Mouse (Mus musculus): Measurements from ENCODE around the gene Npr1. TPM values are rescaled to one million over a fixed set of nuclear protein-coding genes. Genes with fewer than 3 reads are reported as not detected.
A peak's percentile ranks its signal among the peaks of the same experiment; 100 is the strongest.

The Npr1 gene
- polyA plus RNA-seq, 1 experiment: 13.6 TPM

DNA sequence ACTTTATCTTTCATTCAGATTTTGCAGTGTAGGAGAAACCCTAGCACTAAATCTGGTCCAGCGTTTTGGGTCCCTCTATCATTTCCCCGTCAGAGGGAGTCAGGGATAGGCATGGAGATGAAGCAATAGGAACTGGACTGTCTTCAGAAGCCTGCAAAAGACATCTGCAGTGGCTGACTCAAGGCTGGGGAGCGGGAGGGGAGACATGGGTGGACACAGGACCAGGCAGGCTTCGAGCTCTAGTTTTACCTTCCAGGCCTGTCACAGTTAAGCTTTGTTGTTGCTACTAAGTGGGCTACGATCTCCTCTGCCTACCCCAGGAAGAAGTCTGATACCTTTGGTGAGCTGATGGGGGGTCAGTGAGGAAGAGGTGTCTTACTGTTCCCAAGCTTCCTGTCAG lies 46.6 kb upstream of the Npr1 start:
- H3K27ac ChIP-seq (ENCODE audit: insufficient read depth, low read length): no peak overlapping the region
- no peaks in the 10 kb centered on the region for H3K9me3 ChIP-seq (replicated peaks; ENCODE audit: control insufficient read depth, insufficient read depth, low read length, poor library complexity, severe bottlenecking)
- H3K27me3 ChIP-seq (ENCODE audit: control insufficient read depth, insufficient read depth, low read length, poor library complexity, severe bottlenecking): no peaks in the 10 kb centered on the region
- H3K9ac ChIP-seq (ENCODE audit: low read depth, poor library complexity, severe bottlenecking): no peak overlapping the region
- TF ChIP-seq CTCF (IDR thresholded peaks at IDR 0.05; ENCODE audit: low read depth, low read length) (no peak), POLR2A (IDR thresholded peaks at IDR 0.05; ENCODE audit: insufficient read depth, low read length) (no peak), EP300 (IDR thresholded peaks at IDR 0.05; ENCODE audit: insufficient read depth, low read depth, low read length) (no peak)
- H3K4me1 ChIP-seq (ENCODE audit: control insufficient read depth, insufficient read depth, low read length): peaks cover 3% of the 10 kb centered on the region
- no peak overlapping the region for H3K4me3 ChIP-seq (ENCODE audit: low read depth, low read length)
- peaks cover 9% of the 10 kb centered on the region for H3K36me3 ChIP-seq (ENCODE audit: control insufficient read depth, insufficient read depth, low read length, poor library complexity, severe bottlenecking)

DNA sequence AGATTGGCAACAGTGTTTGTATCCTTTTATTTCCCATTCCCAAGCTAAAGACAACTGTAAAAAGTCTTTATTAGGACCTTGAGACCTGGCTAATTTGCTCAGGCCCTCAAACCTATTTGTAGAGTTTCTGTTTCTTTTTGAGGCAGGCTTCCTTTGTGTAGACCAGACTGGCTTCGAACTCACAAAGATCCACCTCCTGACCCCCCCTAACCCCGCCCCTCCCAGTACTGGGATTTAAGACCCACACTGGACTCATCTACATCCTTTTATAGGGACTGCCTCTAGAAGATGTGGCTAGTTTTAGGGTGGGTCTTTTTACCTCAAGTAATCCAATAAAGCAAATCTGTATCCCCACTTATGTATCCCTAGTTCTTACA lies 44.1 kb upstream of the Npr1 start:
- Histone ChIP-seq H3K4me3 (ENCODE audit: low read depth, low read length) (no peak overlapping the region), H3K9me3 (replicated peaks; ENCODE audit: control insufficient read depth, insufficient read depth, low read length, poor library complexity, severe bottlenecking) (no peaks in the 10 kb centered on the region), H3K27ac (ENCODE audit: insufficient read depth, low read length) (peak overlapping the region; percentile 82), H3K27me3 (ENCODE audit: control insufficient read depth, insufficient read depth, low read length, poor library complexity, severe bottlenecking) (no peaks in the 10 kb centered on the region), H3K36me3 (ENCODE audit: control insufficient read depth, insufficient read depth, low read length, poor library complexity, severe bottlenecking) (peaks cover 34% of the 10 kb centered on the region), H3K4me1 (ENCODE audit: control insufficient read depth, insufficient read depth, low read length) (no peaks in the 10 kb centered on the region), H3K9ac (ENCODE audit: low read depth, poor library complexity, severe bottlenecking) (peak overlapping the region; percentile 61)
- TF ChIP-seq EP300 (IDR thresholded peaks at IDR 0.05; ENCODE audit: insufficient read depth, low read depth, low read length) (no peak), CTCF (IDR thresholded peaks at IDR 0.05; ENCODE audit: low read depth, low read length) (no peak), POLR2A (IDR thresholded peaks at IDR 0.05; ENCODE audit: insufficient read depth, low read length) (no peak)

DNA sequence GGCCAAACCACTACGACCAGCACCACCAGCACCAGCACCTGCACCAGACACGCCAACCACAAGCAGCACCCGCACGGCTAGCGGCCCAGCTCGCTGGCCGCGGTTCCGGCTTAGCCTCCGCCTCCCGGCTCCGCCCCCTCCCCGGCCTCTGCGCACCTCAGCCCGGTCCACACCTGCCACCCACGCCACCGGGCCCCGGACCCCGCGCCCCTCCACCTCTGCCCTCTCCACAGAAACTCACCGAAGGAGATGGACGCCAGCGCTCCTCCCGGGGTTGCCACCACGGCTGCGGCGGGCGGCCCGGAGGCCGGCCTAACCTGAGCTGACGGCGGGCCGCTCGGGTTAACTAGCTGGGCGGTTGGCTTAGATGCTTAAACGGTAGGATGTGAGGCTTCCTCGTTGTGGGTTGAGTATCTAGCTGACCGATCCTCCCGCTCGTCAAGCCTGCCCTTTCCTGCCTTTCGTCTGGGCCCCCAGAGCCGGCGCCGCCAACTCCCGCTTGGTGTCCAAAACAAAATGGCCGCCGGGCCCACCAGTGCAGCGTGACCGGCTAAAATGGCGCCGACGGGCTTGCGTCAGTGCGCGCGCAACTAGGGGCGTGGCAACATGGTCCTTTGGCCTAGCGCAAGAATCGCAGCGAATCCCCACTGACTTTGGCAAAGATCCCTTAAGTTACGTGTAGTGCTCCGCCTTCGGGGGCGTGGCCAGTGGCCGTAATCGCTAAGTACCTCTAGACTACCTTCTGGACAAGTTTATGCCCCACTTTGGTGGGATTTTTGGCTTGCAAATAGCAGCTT lies 43.5 kb upstream of the Npr1 start, which contains the start of gene Chtop:
Gene Chtop, minus strand, starts transcription at position 549 of the 797 bp plus-strand sequence.
- H3K9me3 ChIP-seq (replicated peaks; ENCODE audit: control insufficient read depth, insufficient read depth, low read length, poor library complexity, severe bottlenecking): no peaks in the 10 kb centered on the region
- H3K4me3 ChIP-seq (ENCODE audit: low read depth, low read length): peak within 1 kb of the TSS; percentile 100
- H3K27me3 ChIP-seq (ENCODE audit: control insufficient read depth, insufficient read depth, low read length, poor library complexity, severe bottlenecking): no peaks in the 10 kb centered on the region
- H3K27ac ChIP-seq (ENCODE audit: insufficient read depth, low read length): peak within 1 kb of the TSS; percentile 82
- TF ChIP-seq EP300 (IDR thresholded peaks at IDR 0.05; ENCODE audit: insufficient read depth, low read depth, low read length) (no peak), POLR2A (IDR thresholded peaks at IDR 0.05; ENCODE audit: insufficient read depth, low read length) (peak; percentile 77)
- H3K36me3 ChIP-seq (ENCODE audit: control insufficient read depth, insufficient read depth, low read length, poor library complexity, severe bottlenecking): peaks cover 40% of the 10 kb centered on the region
- peak within 1 kb of the TSS; percentile 95 for H3K9ac ChIP-seq (ENCODE audit: low read depth, poor library complexity, severe bottlenecking)
- H3K4me1 ChIP-seq (ENCODE audit: control insufficient read depth, insufficient read depth, low read length): no peaks in the 10 kb centered on the region

DNA sequence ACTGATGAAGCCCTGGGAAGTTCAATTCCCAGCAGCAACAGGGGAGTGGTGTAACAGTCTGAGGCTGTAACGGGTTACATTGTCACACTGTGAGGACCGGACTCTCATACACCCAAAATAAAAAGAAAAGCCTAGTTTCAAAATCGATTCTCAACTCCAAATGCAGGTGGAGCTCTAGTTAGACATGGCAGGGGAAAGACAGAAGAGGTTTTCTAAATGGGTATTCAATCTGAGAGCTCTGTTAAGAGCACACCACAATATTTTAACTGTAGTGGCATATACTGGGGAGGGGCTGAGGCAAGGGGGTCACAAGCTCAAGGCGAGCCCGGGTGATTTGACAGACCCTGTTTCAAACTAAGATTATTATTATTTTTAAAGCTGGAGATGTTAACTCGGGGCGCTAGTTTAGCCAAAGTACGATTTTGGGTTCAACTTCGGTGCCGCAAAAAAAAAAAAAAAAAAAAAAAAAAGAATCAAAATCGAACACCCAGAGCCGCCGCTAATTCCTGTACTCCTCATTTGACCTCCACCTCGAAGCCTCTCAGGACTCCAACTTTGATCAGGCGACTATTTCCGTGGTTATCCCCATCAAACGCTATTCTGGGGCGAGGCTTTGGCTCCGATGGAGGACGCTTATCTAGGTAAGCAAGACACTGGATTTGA lies 42.8 kb upstream of the Npr1 start:
- Histone ChIP-seq H3K27me3 (ENCODE audit: control insufficient read depth, insufficient read depth, low read length, poor library complexity, severe bottlenecking) (no peaks in the 10 kb centered on the region), H3K36me3 (ENCODE audit: control insufficient read depth, insufficient read depth, low read length, poor library complexity, severe bottlenecking) (peaks cover 47% of the 10 kb centered on the region), H3K9me3 (replicated peaks; ENCODE audit: control insufficient read depth, insufficient read depth, low read length, poor library complexity, severe bottlenecking) (no peaks in the 10 kb centered on the region), H3K9ac (ENCODE audit: low read depth, poor library complexity, severe bottlenecking) (peak overlapping the region; percentile 95), H3K4me3 (ENCODE audit: low read depth, low read length) (peak overlapping the region; percentile 100), H3K4me1 (ENCODE audit: control insufficient read depth, insufficient read depth, low read length) (no peaks in the 10 kb centered on the region), H3K27ac (ENCODE audit: insufficient read depth, low read length) (peak overlapping the region; percentile 6; the same call in 1 of the 2 replicates)
- TF ChIP-seq CTCF (IDR thresholded peaks at IDR 0.05; ENCODE audit: low read depth, low read length) (no peak), POLR2A (IDR thresholded peaks at IDR 0.05; ENCODE audit: insufficient read depth, low read length) (no peak)

DNA sequence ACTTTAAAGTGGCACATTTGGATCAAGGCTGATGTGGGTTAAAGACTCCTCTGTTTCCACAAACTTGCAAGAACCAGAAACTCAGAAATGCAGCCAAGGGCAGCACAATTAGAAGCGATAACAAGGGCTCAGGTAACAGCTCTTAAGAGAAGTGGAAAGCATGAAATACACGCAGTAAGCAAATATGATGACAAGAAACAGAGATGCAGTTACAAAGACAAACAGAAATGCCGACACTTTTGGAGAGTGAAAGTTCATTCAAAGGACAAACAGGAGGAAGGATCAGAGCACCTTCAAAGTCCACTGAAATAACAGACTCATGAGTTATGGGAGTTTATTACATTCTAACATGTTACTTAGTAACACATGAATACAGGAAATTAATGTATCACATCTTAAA lies 40.7 kb upstream of the Npr1 start:
- H3K4me3 ChIP-seq (ENCODE audit: low read depth, low read length): no peak overlapping the region
- no peaks in the 10 kb centered on the region for H3K9me3 ChIP-seq (replicated peaks; ENCODE audit: control insufficient read depth, insufficient read depth, low read length, poor library complexity, severe bottlenecking)
- no peak overlapping the region for H3K9ac ChIP-seq (ENCODE audit: low read depth, poor library complexity, severe bottlenecking)
- H3K27ac ChIP-seq (ENCODE audit: insufficient read depth, low read length): no peak overlapping the region
- H3K36me3 ChIP-seq (ENCODE audit: control insufficient read depth, insufficient read depth, low read length, poor library complexity, severe bottlenecking): peaks cover 68% of the 10 kb centered on the region
- H3K4me1 ChIP-seq (ENCODE audit: control insufficient read depth, insufficient read depth, low read length): no peaks in the 10 kb centered on the region
- no peaks in the 10 kb centered on the region for H3K27me3 ChIP-seq (ENCODE audit: control insufficient read depth, insufficient read depth, low read length, poor library complexity, severe bottlenecking)
- TF ChIP-seq POLR2A (IDR thresholded peaks at IDR 0.05; ENCODE audit: insufficient read depth, low read length) (no peak), EP300 (IDR thresholded peaks at IDR 0.05; ENCODE audit: insufficient read depth, low read depth, low read length) (no peak), CTCF (IDR thresholded peaks at IDR 0.05; ENCODE audit: low read depth, low read length) (no peak)

DNA sequence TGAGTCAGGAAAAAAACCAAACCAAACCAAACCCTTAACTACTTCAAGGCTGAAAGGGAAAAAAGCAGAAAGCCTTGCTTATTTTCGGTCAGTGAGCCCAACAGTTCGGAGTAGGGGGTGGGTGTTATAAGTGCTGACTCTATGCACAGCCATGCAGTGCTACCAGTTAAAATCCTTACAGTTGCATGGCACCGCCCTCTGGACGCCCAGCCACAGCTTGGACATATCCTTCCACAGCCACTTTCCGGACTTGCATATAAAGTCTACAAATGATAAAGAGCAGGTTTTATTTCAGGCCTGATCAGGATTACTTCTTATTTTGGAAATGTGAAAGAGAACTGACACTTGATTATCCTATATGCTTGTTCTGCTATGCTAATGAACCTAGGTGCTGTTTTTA lies 39.5 kb upstream of the Npr1 start:
- no peak overlapping the region for H3K4me3 ChIP-seq (ENCODE audit: low read depth, low read length)
- no peaks in the 10 kb centered on the region for H3K4me1 ChIP-seq (ENCODE audit: control insufficient read depth, insufficient read depth, low read length)

More for the DNA sequence above, 39.5 kb upstream of the Npr1 start:
- Histone ChIP-seq H3K9ac (ENCODE audit: low read depth, poor library complexity, severe bottlenecking) (no peak overlapping the region), H3K36me3 (ENCODE audit: control insufficient read depth, insufficient read depth, low read length, poor library complexity, severe bottlenecking) (peaks cover 77% of the 10 kb centered on the region), H3K27ac (ENCODE audit: insufficient read depth, low read length) (no peak overlapping the region), H3K9me3 (replicated peaks; ENCODE audit: control insufficient read depth, insufficient read depth, low read length, poor library complexity, severe bottlenecking) (no peaks in the 10 kb centered on the region), H3K27me3 (ENCODE audit: control insufficient read depth, insufficient read depth, low read length, poor library complexity, severe bottlenecking) (no peaks in the 10 kb centered on the region)
- no peak for TF ChIP-seq POLR2A (IDR thresholded peaks at IDR 0.05; ENCODE audit: insufficient read depth, low read length)

All from ES-Bruce4 (cell line).